ENCODE assay signal across 9 mouse cellular contexts in the genomic region with DNA sequence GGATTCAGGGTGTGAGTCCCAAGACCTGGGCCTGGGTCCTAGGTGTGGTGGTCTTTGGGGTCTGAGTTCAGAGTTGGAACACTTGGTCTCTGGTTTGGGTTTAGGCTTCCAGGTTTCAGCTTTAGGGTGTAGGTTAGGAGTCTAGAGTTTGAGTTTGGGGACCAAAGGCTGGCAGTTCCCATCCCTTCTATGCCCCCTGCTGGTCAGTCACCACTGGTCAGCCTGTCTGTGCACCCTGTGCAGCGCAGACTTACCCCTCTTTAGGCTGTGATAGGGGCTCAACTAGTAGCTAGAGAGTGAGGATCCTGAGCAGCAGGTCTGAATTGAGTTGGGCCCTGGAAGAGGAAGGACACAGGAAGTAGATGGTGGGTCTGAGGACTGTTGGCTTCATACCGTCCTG. TPM values are rescaled to one million over a fixed set of nuclear protein-coding genes. Genes with fewer than 3 reads are reported as not detected.
DNase-seq lines count a peak whose midpoint lies in the region; ATAC-seq and TF ChIP-seq lines count a peak whose summit lies in the region.
"Had no signal": no experiment of that assay in that cellular context is flagged by ENCODE, and none has a peak within 500 bp of the region (broad histone marks: within the 10 kb centered on the region; RNA-seq: fewer than 3 reads in every experiment).

No protein-coding gene starts in this region.

- no peak for TF ChIP-seq POLR2A in MEL (IDR thresholded peaks at IDR 0.05; ENCODE audit: control insufficient read depth in 1 of 2, insufficient read depth in 1 of 2, low read depth in 1 of 2, low read length in 2 of 2, poor library complexity in 1 of 2)

- peak; percentile 49 for TF ChIP-seq RAD21 in MEL (IDR thresholded peaks at IDR 0.05; ENCODE audit: low read depth, low read length)

- H3K4me1 ChIP-seq in MEL (ENCODE audit: control insufficient read depth in 1 of 2, insufficient read depth in 2 of 2, low read length in 2 of 2), result no peaks in the 10 kb centered on the region
- no peaks in the 10 kb centered on the region for H3K4me1 ChIP-seq in liver, embryonic 11.5 days (replicated peaks; ENCODE audit: control insufficient read depth, insufficient read depth, low read length)
- H3K4me1 ChIP-seq in forebrain, embryonic 14.5 days (ENCODE audit: control insufficient read depth, insufficient read depth, low read length), result no peaks in the 10 kb centered on the region

- H3K9me3 ChIP-seq in MEL (replicated peaks; ENCODE audit: insufficient read depth, low read length), result no peaks in the 10 kb centered on the region
- no peaks in the 10 kb centered on the region for H3K9me3 ChIP-seq in liver, embryonic 11.5 days (ENCODE audit: control insufficient read depth, low read length)
- no peaks in the 10 kb centered on the region for H3K9me3 ChIP-seq in forebrain, embryonic 14.5 days (replicated peaks; ENCODE audit: control insufficient read depth, low read length)

- H3K27me3 ChIP-seq in MEL (ENCODE audit: control insufficient read depth in 1 of 2, insufficient read depth in 2 of 2, low read length in 2 of 2), result no peaks in the 10 kb centered on the region
- no peaks in the 10 kb centered on the region; the same call in 1 of the 2 replicates for H3K27me3 ChIP-seq in liver, embryonic 11.5 days (replicated peaks; ENCODE audit: control insufficient read depth, insufficient read depth, low read length)
- no peaks in the 10 kb centered on the region for H3K27me3 ChIP-seq in forebrain, embryonic 14.5 days (replicated peaks; ENCODE audit: control insufficient read depth, insufficient read depth, low read length)

- peak; percentile 48 for DNase-seq in layer of hippocampus, adult 11-12 months (ENCODE audit: low spot score)
- DNase-seq in layer of hippocampus, adult 9-10 months (ENCODE audit: low spot score), result no peak
- DNase-seq in MEL (ENCODE audit: low read depth, low spot score), result no peak
- peak; percentile 76 for DNase-seq in embryo, embryonic 10.5 days (ENCODE audit: low spot score)
- peak; percentile 83 for DNase-seq in kidney, adult 18-20 months
- peak; percentile 66 for DNase-seq in liver, embryonic 11.5 days (ENCODE audit: low spot score)
- peak; percentile 76 for DNase-seq in retina, embryonic 14.5 days (ENCODE audit: low spot score)
- DNase-seq in forebrain, embryonic 14.5 days (ENCODE audit: low spot score), result no peak

- no peaks in the 10 kb centered on the region for H3K79me2 ChIP-seq in MEL (ENCODE audit: control insufficient read depth, insufficient read depth, low read length, poor library complexity)

- peak; percentile 33 to 60 (median 59); a peak in 5 of 6 replicates for TF ChIP-seq CTCF in MEL (IDR thresholded peaks at IDR 0.05 in 2 of 3, conservative IDR thresholded peaks at IDR 0.05 in 1 of 3; ENCODE audit: control insufficient read depth in 1 of 3, insufficient read depth in 1 of 3, low read depth in 2 of 3, low read length in 3 of 3, poor library complexity in 1 of 3, severe bottlenecking in 1 of 3)

- ATAC-seq in liver, embryonic 11.5 days (replicated peaks; ENCODE audit: low FRiP score), result peak; percentile 64
- no peak for ATAC-seq in forebrain, embryonic 14.5 days

- no peak overlapping the region for H3K4me3 ChIP-seq in MEL (ENCODE audit: control insufficient read depth in 1 of 2, insufficient read depth in 1 of 2, low read depth in 2 of 2, low read length in 2 of 2)
- H3K4me3 ChIP-seq in liver, embryonic 11.5 days (ENCODE audit: low read depth, low read length), result no peak overlapping the region
- H3K4me3 ChIP-seq in forebrain, embryonic 14.5 days (ENCODE audit: low read depth, low read length), result no peak overlapping the region

- 31% methylated on average over 2 of the region's 2 CpGs for WGBS in liver, embryonic 11.5 days
- 65% methylated on average over 2 of the region's 2 CpGs for WGBS in forebrain, embryonic 14.5 days

- H3K36me3 ChIP-seq in MEL (ENCODE audit: control insufficient read depth in 1 of 2, insufficient read depth in 2 of 2, low read length in 2 of 2), result no peaks in the 10 kb centered on the region
- no peaks in the 10 kb centered on the region for H3K36me3 ChIP-seq in liver, embryonic 11.5 days (ENCODE audit: control insufficient read depth, insufficient read depth, low read length)
- no peaks in the 10 kb centered on the region for H3K36me3 ChIP-seq in forebrain, embryonic 14.5 days (ENCODE audit: control insufficient read depth, insufficient read depth, low read length)

- TF ChIP-seq EP300 in MEL (IDR thresholded peaks at IDR 0.05; ENCODE audit: low read depth in 1 of 2, low read length in 2 of 2), result no peak

- H3K9ac ChIP-seq in MEL (ENCODE audit: control insufficient read depth, low read depth, low read length, poor library complexity, severe bottlenecking), result no peak overlapping the region
- H3K9ac ChIP-seq in liver, embryonic 11.5 days (ENCODE audit: low read depth, low read length), result no peak overlapping the region
- H3K9ac ChIP-seq in forebrain, embryonic 14.5 days (ENCODE audit: low read length), result no peak overlapping the region

- H3K4me2 ChIP-seq in liver, embryonic 11.5 days, result no peak overlapping the region
- no peak overlapping the region for H3K4me2 ChIP-seq in forebrain, embryonic 14.5 days (ENCODE audit: low read length)

- no peak overlapping the region for H3K27ac ChIP-seq in MEL (ENCODE audit: control insufficient read depth, low read depth, low read length)
- H3K27ac ChIP-seq in liver, embryonic 11.5 days (ENCODE audit: low read depth, low read length), result no peak overlapping the region
- no peak overlapping the region for H3K27ac ChIP-seq in forebrain, embryonic 14.5 days (ENCODE audit: low read depth, low read length)

TF ChIP-seq in MEL, 35 proteins besides CTCF, POLR2A, EP300 and RAD21:
- 0 out of 2 replicates have a peak, but pooled peaks have one; percentile 18 for TF ChIP-seq ZC3H11A (IDR thresholded peaks at IDR 0.05; ENCODE audit: low read depth, low read length)
- peak; percentile 70 for TF ChIP-seq SMC3 (IDR thresholded peaks at IDR 0.05; ENCODE audit: low read depth, low read length)
- TF ChIP-seq GATA1 (IDR thresholded peaks at IDR 0.05; ENCODE audit: low read depth, low read length), result no peak

RNA-seq across cellular contexts. Expression of a gene that starts 12.3 kb away (rescaled TPM):
- total RNA-seq in MEL (2012; rRNA removed), result 0.15 and 0.33 TPM in 2 replicates
- polyA plus RNA-seq in MEL (2012; ENCODE audit: insufficient read depth in 1 of 2, insufficient read length in 2 of 2, low read depth in 1 of 2, low replicate concordance in 2 of 2, missing spikeins in 1 of 2), result under 1 TPM in 1 of 2 experiments, not detected in 1; 0.77 TPM
- 11.0 and 11.7 TPM in 2 replicates for polyA plus RNA-seq in liver, embryonic 11.5 days (2014; fragmentation: Nextera tagmentation; extraction: Ambion mirVana)
- 4.0 and 4.7 TPM in 2 replicates for polyA plus RNA-seq in forebrain, embryonic 14.5 days (2014; fragmentation: Nextera tagmentation; extraction: Ambion mirVana)

RNA-seq across cellular contexts. Expression of a gene that starts 17.6 kb away (rescaled TPM):
- not detected in 2 replicates for total RNA-seq in MEL (2012; rRNA removed)
- polyA plus RNA-seq in MEL (2012; ENCODE audit: insufficient read depth in 1 of 2, insufficient read length in 2 of 2, low read depth in 1 of 2, low replicate concordance in 2 of 2, missing spikeins in 1 of 2), result not detected
- 2.1 and 6.8 TPM in 2 replicates for polyA plus RNA-seq in liver, embryonic 11.5 days (2014; fragmentation: Nextera tagmentation; extraction: Ambion mirVana)
- polyA plus RNA-seq in forebrain, embryonic 14.5 days (2014; fragmentation: Nextera tagmentation; extraction: Ambion mirVana), result 0.33 TPM in 1 of 2 replicates, not detected in the other
- total RNA-seq: layer of hippocampus, adult 18-20 months had no signal

RNA-seq across cellular contexts. Expression of a gene that starts 38.7 kb away (rescaled TPM):
- not detected in 2 replicates for total RNA-seq in MEL (2012; rRNA removed)
- polyA plus RNA-seq in MEL (2012; ENCODE audit: insufficient read depth in 1 of 2, insufficient read length in 2 of 2, low read depth in 1 of 2, low replicate concordance in 2 of 2, missing spikeins in 1 of 2), result not detected
- not detected in 2 replicates for polyA plus RNA-seq in liver, embryonic 11.5 days (2014; fragmentation: Nextera tagmentation; extraction: Ambion mirVana)
- polyA plus RNA-seq in forebrain, embryonic 14.5 days (2014; fragmentation: Nextera tagmentation; extraction: Ambion mirVana), result not detected in 2 replicates
- total RNA-seq: layer of hippocampus, adult 18-20 months had no signal

RNA-seq across cellular contexts. Expression of a gene that starts 54.5 kb away (rescaled TPM):
- not detected in 2 replicates for total RNA-seq in MEL (2012; rRNA removed)
- polyA plus RNA-seq in MEL (2012; ENCODE audit: insufficient read depth in 1 of 2, insufficient read length in 2 of 2, low read depth in 1 of 2, low replicate concordance in 2 of 2, missing spikeins in 1 of 2), result not detected
- polyA plus RNA-seq in liver, embryonic 11.5 days (2014; fragmentation: Nextera tagmentation; extraction: Ambion mirVana), result not detected in 2 replicates
- polyA plus RNA-seq in forebrain, embryonic 14.5 days (2014; fragmentation: Nextera tagmentation; extraction: Ambion mirVana), result not detected in 2 replicates
- total RNA-seq: layer of hippocampus, adult 18-20 months had no signal

Comparison
In these comparisons a context has a peak if more than half of its experiments do, and no peak if none do; other contexts are left out.
1. DNase-seq: peak in layer of hippocampus, adult 11-12 months (single experiment), embryo, embryonic 10.5 days (single experiment), kidney, adult 18-20 months (single experiment), liver, embryonic 11.5 days (single experiment) and retina, embryonic 14.5 days (single experiment); none in layer of hippocampus, adult 9-10 months (single experiment), MEL (single experiment) and forebrain, embryonic 14.5 days (single experiment).